Comparison of ENCODE assay signal across 11 mouse cellular contexts in the genomic region with DNA sequence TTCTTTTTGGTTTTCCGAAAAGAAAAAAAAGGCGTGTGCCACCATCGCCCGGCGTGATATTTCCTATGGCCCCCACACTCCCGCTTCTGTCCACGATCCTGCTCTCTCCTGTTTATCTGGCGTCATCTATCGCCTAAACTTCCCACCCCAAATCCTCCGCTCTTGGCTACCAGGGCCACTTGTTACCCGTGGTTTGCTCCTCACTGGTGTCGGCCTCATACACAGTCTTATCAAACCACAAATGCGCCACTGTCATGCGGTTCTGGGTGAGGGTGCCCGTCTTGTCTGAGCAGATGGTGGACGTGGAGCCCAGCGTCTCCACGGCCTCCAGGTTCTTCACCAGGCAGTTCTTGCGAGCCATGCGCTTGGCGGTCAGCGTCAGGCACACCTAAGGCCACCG. TPM values are rescaled to one million over a fixed set of nuclear protein-coding genes. Genes with fewer than 3 reads are reported as not detected.
DNase-seq lines count a peak whose midpoint lies in the region; ATAC-seq and TF ChIP-seq lines count a peak whose summit lies in the region.
"Not testable (repeated sequence)": the region's sequence is repeated elsewhere in the genome, so short reads cannot be mapped to it uniquely, and the experiment has no call there.
"Had no signal": no experiment of that assay in that cellular context is flagged by ENCODE, and none has a peak within 500 bp of the region (broad histone marks: within the 10 kb centered on the region; RNA-seq: fewer than 3 reads in every experiment).

No protein-coding gene starts in this region.

- H3K4me3 ChIP-seq in ES-E14 (ENCODE audit: insufficient read depth in 1 of 2, low read depth in 1 of 2, low read length in 2 of 2, poor library complexity in 1 of 2, severe bottlenecking in 1 of 2), result peak overlapping the region; percentile 16 to 20; a peak in 3 of 4 replicates
- peak overlapping the region; percentile 4; the same call in 1 of the 2 replicates for H3K4me3 ChIP-seq in forebrain, embryonic 12.5 days (replicated peaks)
- peak overlapping the region; percentile 2 to 20; a peak in 1 of 4 replicates for H3K4me3 ChIP-seq in heart, embryonic 14.5 days (ENCODE audit: control insufficient read depth in 1 of 2, insufficient read depth in 1 of 2, low read depth in 1 of 2, low read length in 2 of 2)
- not testable (repeated sequence) for H3K4me3 ChIP-seq in hindbrain, embryonic 15.5 days; liver, postnatal 0 days (ENCODE audit: low read depth, low read length); midbrain, embryonic 14.5 days (replicated peaks; ENCODE audit: low read depth, low read length)
- H3K4me3 ChIP-seq in limb, embryonic 12.5 days (replicated peaks), result peak overlapping the region; percentile 16; the same call in 1 of the 2 replicates

- not testable (repeated sequence) for H3K9me3 ChIP-seq in ES-E14 (ENCODE audit: control insufficient read depth, insufficient read depth, low read depth, low read length); forebrain, embryonic 12.5 days; heart, embryonic 14.5 days (ENCODE audit: control insufficient read depth, low read length); hindbrain, embryonic 15.5 days; limb, embryonic 12.5 days; liver, postnatal 0 days (ENCODE audit: low read length); midbrain, embryonic 14.5 days (ENCODE audit: control insufficient read depth, low read length)

- not testable (repeated sequence) for H3K27ac ChIP-seq in ES-E14 (ENCODE audit: insufficient read depth, low read depth, low read length, poor library complexity, severe bottlenecking); forebrain, embryonic 12.5 days; heart, embryonic 14.5 days (replicated peaks in 1 of 2; ENCODE audit: control insufficient read depth in 1 of 2, insufficient read depth in 1 of 2, low read depth in 2 of 2, low read length in 2 of 2); hindbrain, embryonic 15.5 days (replicated peaks); limb, embryonic 12.5 days; liver, postnatal 0 days (ENCODE audit: low read depth); midbrain, embryonic 14.5 days (replicated peaks; ENCODE audit: low read depth, low read length)

- not testable (repeated sequence) for H3K9ac ChIP-seq in ES-E14 (ENCODE audit: insufficient read depth, low read depth, low read length, poor library complexity, severe bottlenecking); forebrain, embryonic 12.5 days; hindbrain, embryonic 15.5 days; limb, embryonic 12.5 days (replicated peaks); liver, postnatal 0 days (replicated peaks); midbrain, embryonic 14.5 days (replicated peaks; ENCODE audit: low read length)
- H3K9ac ChIP-seq in heart, embryonic 14.5 days (ENCODE audit: low read length), result 0 out of 2 replicates have a peak overlapping the region, but pooled peaks have one; percentile 6

- WGBS in forebrain, embryonic 12.5 days, result 54% methylated on average over 23 of the region's 23 CpGs
- 31% methylated on average over 23 of the region's 23 CpGs for WGBS in heart, embryonic 14.5 days
- WGBS in hindbrain, embryonic 15.5 days, result 51% methylated on average over 23 of the region's 23 CpGs
- WGBS in limb, embryonic 12.5 days, result 32% methylated on average over 23 of the region's 23 CpGs
- WGBS in liver, postnatal 0 days (ENCODE audit: insufficient replicate concordance), result 33% methylated on average over 23 of the region's 23 CpGs
- WGBS in midbrain, embryonic 14.5 days, result 54% methylated on average over 23 of the region's 23 CpGs

- peaks cover 12% of the 10 kb centered on the region for H3K27me3 ChIP-seq in forebrain, embryonic 12.5 days
- not testable (repeated sequence) for H3K27me3 ChIP-seq in heart, embryonic 14.5 days (ENCODE audit: control insufficient read depth, insufficient read depth, low read length); hindbrain, embryonic 15.5 days; midbrain, embryonic 14.5 days (ENCODE audit: control insufficient read depth, insufficient read depth, low read length)
- peaks cover 22% of the 10 kb centered on the region for H3K27me3 ChIP-seq in limb, embryonic 12.5 days
- peaks cover 16% of the 10 kb centered on the region; the same call in 1 of the 2 replicates for H3K27me3 ChIP-seq in liver, postnatal 0 days (ENCODE audit: insufficient read depth, low read length)

- not testable (repeated sequence) for TF ChIP-seq EP300 in liver, postnatal 0 days (IDR thresholded peaks at IDR 0.05; ENCODE audit: low read depth)

- H3K4me2 ChIP-seq in forebrain, embryonic 12.5 days, result not testable (repeated sequence)
- H3K4me2 ChIP-seq in heart, embryonic 14.5 days (ENCODE audit: low read length), result peak overlapping the region; percentile 47
- H3K4me2 ChIP-seq in hindbrain, embryonic 15.5 days, result 0 out of 2 replicates have a peak overlapping the region, but pooled peaks have one; percentile 5
- H3K4me2 ChIP-seq in limb, embryonic 12.5 days, result peak overlapping the region; percentile 35
- H3K4me2 ChIP-seq in liver, postnatal 0 days (ENCODE audit: low read depth, low read length), result peak overlapping the region; percentile 24; the same call in 1 of the 2 replicates
- 0 out of 2 replicates have a peak overlapping the region, but pooled peaks have one; percentile 1 for H3K4me2 ChIP-seq in midbrain, embryonic 14.5 days (ENCODE audit: low read length)

- H3K4me1 ChIP-seq in ES-E14 (ENCODE audit: control insufficient read depth in 2 of 2, insufficient read depth in 2 of 2, low read length in 2 of 2, poor library complexity in 1 of 2); hindbrain, embryonic 15.5 days (replicated peaks); liver, postnatal 0 days (ENCODE audit: insufficient read depth); midbrain, embryonic 14.5 days (ENCODE audit: control insufficient read depth, insufficient read depth, low read length): not testable (repeated sequence)
- H3K4me1 ChIP-seq in forebrain, embryonic 12.5 days, result peaks cover 35% of the 10 kb centered on the region
- H3K4me1 ChIP-seq in heart, embryonic 14.5 days (ENCODE audit: control insufficient read depth in 2 of 2, insufficient read depth in 2 of 2, low read length in 2 of 2), result peaks cover 12 to 26% of the 10 kb centered on the region in 2 experiments
- peaks cover 11% of the 10 kb centered on the region; the same call in 1 of the 2 replicates for H3K4me1 ChIP-seq in limb, embryonic 12.5 days (replicated peaks)

- not testable (repeated sequence) for H3K36me3 ChIP-seq in ES-E14 (ENCODE audit: control insufficient read depth, insufficient read depth, low read length, poor library complexity, severe bottlenecking); forebrain, embryonic 12.5 days (replicated peaks); heart, embryonic 14.5 days (ENCODE audit: control insufficient read depth, insufficient read depth, low read length); hindbrain, embryonic 15.5 days; limb, embryonic 12.5 days; liver, postnatal 0 days (replicated peaks; ENCODE audit: insufficient read depth, low read length); midbrain, embryonic 14.5 days (ENCODE audit: control insufficient read depth, insufficient read depth, low read length)

- in situ Hi-C loops in ES-E14 (cut with MboI; ENCODE audit: low sequenced_read_pairs in 2 of 2, unreplicated experiment in 2 of 2), result not testable (repeated sequence)

- not testable (repeated sequence) for TF ChIP-seq CTCF in liver, postnatal 0 days (IDR thresholded peaks at IDR 0.05; ENCODE audit: low read depth)

- ATAC-seq in forebrain, embryonic 12.5 days (ENCODE audit: low FRiP score); heart, embryonic 14.5 days (ENCODE audit: insufficient number of reproducible peaks, insufficient read depth, low FRiP score, low read depth); hindbrain, embryonic 15.5 days (ENCODE audit: low FRiP score, low read depth); limb, embryonic 12.5 days (ENCODE audit: insufficient number of reproducible peaks, insufficient read depth, low FRiP score, low TSS enrichment, low read depth); liver, postnatal 0 days; midbrain, embryonic 14.5 days (ENCODE audit: low FRiP score, low TSS enrichment): not testable (repeated sequence)

- DNase-seq in ES-E14 (ENCODE audit: low read depth, low spot score); liver, postnatal 0 days; midbrain, embryonic 14.5 days: not testable (repeated sequence)

RNA-seq across cellular contexts. Expression of a gene that starts 13.6 kb away (rescaled TPM):
- total RNA-seq in ES-E14 (2012; rRNA removed), result 1.5 and 2.2 TPM in 2 replicates
- 0.05 and 0.06 TPM in 2 replicates for polyA plus RNA-seq in forebrain, embryonic 12.5 days (2016; fragmentation: Nextera tagmentation; extraction: Ambion mirVana)
- 0.23 and 0.26 TPM in 2 replicates for polyA plus RNA-seq in heart, embryonic 14.5 days (2014; fragmentation: Nextera tagmentation; extraction: Ambion mirVana)
- 0.05 and 0.06 TPM in 2 replicates for polyA plus RNA-seq in hindbrain, embryonic 15.5 days (2015; fragmentation: Nextera tagmentation; extraction: Ambion mirVana)
- polyA plus RNA-seq in limb, embryonic 12.5 days (2016; fragmentation: Nextera tagmentation; extraction: Ambion mirVana), result not detected in 2 replicates
- polyA plus RNA-seq in liver, postnatal 0 days (2015; fragmentation: Nextera tagmentation; extraction: Ambion mirVana), result 0.04 and 0.08 TPM in 2 replicates
- polyA plus RNA-seq in midbrain, embryonic 14.5 days (2014; fragmentation: Nextera tagmentation; extraction: Ambion mirVana), result not detected in 2 replicates
- total RNA-seq: layer of hippocampus, postnatal 10 days had no signal
- polyA plus RNA-seq: embryonic facial prominence, embryonic 11.5 days; midbrain, embryonic 10.5 days had no signal

RNA-seq across cellular contexts. Expression of a gene that starts 16.8 kb away (rescaled TPM):
- total RNA-seq in ES-E14 (2012; rRNA removed), result 43.5 and 108 TPM in 2 replicates
- polyA plus RNA-seq in forebrain, embryonic 12.5 days (2016; fragmentation: Nextera tagmentation; extraction: Ambion mirVana), result 122 and 127 TPM in 2 replicates
- 20.7 and 24.7 TPM in 2 replicates for polyA plus RNA-seq in heart, embryonic 14.5 days (2014; fragmentation: Nextera tagmentation; extraction: Ambion mirVana)
- 75.3 and 79.0 TPM in 2 replicates for polyA plus RNA-seq in hindbrain, embryonic 15.5 days (2015; fragmentation: Nextera tagmentation; extraction: Ambion mirVana)
- 44.1 and 45.9 TPM in 2 replicates for polyA plus RNA-seq in limb, embryonic 12.5 days (2016; fragmentation: Nextera tagmentation; extraction: Ambion mirVana)
- polyA plus RNA-seq in liver, postnatal 0 days (2015; fragmentation: Nextera tagmentation; extraction: Ambion mirVana), result 12.8 and 13.1 TPM in 2 replicates
- 55.6 and 61.0 TPM in 2 replicates for polyA plus RNA-seq in midbrain, embryonic 14.5 days (2014; fragmentation: Nextera tagmentation; extraction: Ambion mirVana)

RNA-seq across cellular contexts. Expression of a gene that starts 25.0 kb away (rescaled TPM):
- 1.8 and 2.4 TPM in 2 replicates for total RNA-seq in ES-E14 (2012; rRNA removed)
- polyA plus RNA-seq in forebrain, embryonic 12.5 days (2016; fragmentation: Nextera tagmentation; extraction: Ambion mirVana), result 1.6 and 2.3 TPM in 2 replicates
- polyA plus RNA-seq in heart, embryonic 14.5 days (2014; fragmentation: Nextera tagmentation; extraction: Ambion mirVana), result 138 and 148 TPM in 2 replicates
- 1.4 and 2.2 TPM in 2 replicates for polyA plus RNA-seq in hindbrain, embryonic 15.5 days (2015; fragmentation: Nextera tagmentation; extraction: Ambion mirVana)
- polyA plus RNA-seq in limb, embryonic 12.5 days (2016; fragmentation: Nextera tagmentation; extraction: Ambion mirVana), result 2.9 and 4.1 TPM in 2 replicates
- polyA plus RNA-seq in liver, postnatal 0 days (2015; fragmentation: Nextera tagmentation; extraction: Ambion mirVana), result 0.61 and 9.1 TPM in 2 replicates
- polyA plus RNA-seq in midbrain, embryonic 14.5 days (2014; fragmentation: Nextera tagmentation; extraction: Ambion mirVana), result 1.6 and 2.3 TPM in 2 replicates
- total RNA-seq: adrenal gland, postnatal 25 days had no signal

RNA-seq across cellular contexts. Expression of a gene that starts 38.0 kb away (rescaled TPM):
- 13.3 and 21.3 TPM in 2 replicates for total RNA-seq in ES-E14 (2012; rRNA removed)
- polyA plus RNA-seq in forebrain, embryonic 12.5 days (2016; fragmentation: Nextera tagmentation; extraction: Ambion mirVana), result 405 and 443 TPM in 2 replicates
- polyA plus RNA-seq in heart, embryonic 14.5 days (2014; fragmentation: Nextera tagmentation; extraction: Ambion mirVana), result 160 and 166 TPM in 2 replicates
- 454 and 489 TPM in 2 replicates for polyA plus RNA-seq in hindbrain, embryonic 15.5 days (2015; fragmentation: Nextera tagmentation; extraction: Ambion mirVana)
- polyA plus RNA-seq in limb, embryonic 12.5 days (2016; fragmentation: Nextera tagmentation; extraction: Ambion mirVana), result 69.5 and 76.5 TPM in 2 replicates
- 14.1 and 14.5 TPM in 2 replicates for polyA plus RNA-seq in liver, postnatal 0 days (2015; fragmentation: Nextera tagmentation; extraction: Ambion mirVana)
- 314 and 385 TPM in 2 replicates for polyA plus RNA-seq in midbrain, embryonic 14.5 days (2014; fragmentation: Nextera tagmentation; extraction: Ambion mirVana)

RNA-seq across cellular contexts. Expression of a gene that starts 53.2 kb away (rescaled TPM):
- total RNA-seq in ES-E14 (2012; rRNA removed), result 0.31 and 0.48 TPM in 2 replicates
- 9.5 and 10.8 TPM in 2 replicates for polyA plus RNA-seq in forebrain, embryonic 12.5 days (2016; fragmentation: Nextera tagmentation; extraction: Ambion mirVana)
- polyA plus RNA-seq in heart, embryonic 14.5 days (2014; fragmentation: Nextera tagmentation; extraction: Ambion mirVana), result 5.3 and 7.3 TPM in 2 replicates
- 74.3 and 75.8 TPM in 2 replicates for polyA plus RNA-seq in hindbrain, embryonic 15.5 days (2015; fragmentation: Nextera tagmentation; extraction: Ambion mirVana)
- 5.1 and 5.4 TPM in 2 replicates for polyA plus RNA-seq in limb, embryonic 12.5 days (2016; fragmentation: Nextera tagmentation; extraction: Ambion mirVana)
- polyA plus RNA-seq in liver, postnatal 0 days (2015; fragmentation: Nextera tagmentation; extraction: Ambion mirVana), result 0.29 and 1.4 TPM in 2 replicates
- polyA plus RNA-seq in midbrain, embryonic 14.5 days (2014; fragmentation: Nextera tagmentation; extraction: Ambion mirVana), result 18.2 and 19.4 TPM in 2 replicates

Comparison
In these comparisons a context has a peak if more than half of its experiments do, and no peak if none do; other contexts are left out.
1. RNA of a gene that starts 25.0 kb away (polyA plus RNA-seq): 138 to 148 TPM in heart, embryonic 14.5 days; 2.9 to 4.1 TPM in limb, embryonic 12.5 days, 1.6 to 2.3 TPM in midbrain, embryonic 14.5 days, 1.6 to 2.3 TPM in forebrain, embryonic 12.5 days, 1.4 to 2.2 TPM in hindbrain, embryonic 15.5 days and 0.61 to 9.1 TPM in liver, postnatal 0 days; every median in the first group is over 10 times any median in the second.